ENCODE assay signal across 27 mouse cellular contexts in genomic region chr15:79185213-79185612, GRCm38 (mm10). TPM values are rescaled to one million over a fixed set of nuclear protein-coding genes. Genes with fewer than 3 reads are reported as not detected.
DNase-seq lines count a peak whose midpoint lies in the region; ATAC-seq and TF ChIP-seq lines count a peak whose summit lies in the region.
"Had no signal": no experiment of that assay in that cellular context is flagged by ENCODE, and none has a peak within 500 bp of the region (broad histone marks: within the 10 kb centered on the region; RNA-seq: fewer than 3 reads in every experiment).

No protein-coding gene starts in this region.

- H3K27me3 ChIP-seq in liver, embryonic 15.5 days: no peaks in the 10 kb centered on the region; the same call in 1 of the 2 replicates
- no peaks in the 10 kb centered on the region for H3K27me3 ChIP-seq in liver, embryonic 11.5 days (replicated peaks; ENCODE audit: control insufficient read depth, insufficient read depth, low read length)
- H3K27me3 ChIP-seq in liver, postnatal 0 days (ENCODE audit: insufficient read depth, low read length): no peaks in the 10 kb centered on the region
- H3K27me3 ChIP-seq in thymus, adult 2 months (ENCODE audit: control insufficient read depth, insufficient read depth, low read length): no peaks in the 10 kb centered on the region
- H3K27me3 ChIP-seq: forebrain, embryonic 15.5 days; intestine, embryonic 15.5 days; midbrain, embryonic 13.5 days; neural tube, embryonic 13.5 days; stomach, embryonic 15.5 days had no signal

- peaks cover 3% of the 10 kb centered on the region; the same call in 1 of the 2 replicates for H3K4me1 ChIP-seq in liver, embryonic 15.5 days (replicated peaks)
- no peaks in the 10 kb centered on the region for H3K4me1 ChIP-seq in liver, embryonic 11.5 days (replicated peaks; ENCODE audit: control insufficient read depth, insufficient read depth, low read length)
- H3K4me1 ChIP-seq in liver, postnatal 0 days (ENCODE audit: insufficient read depth): 0 out of 2 replicates have a peak, but pooled peaks cover 2% of the 10 kb centered on the region
- no peaks in the 10 kb centered on the region for H3K4me1 ChIP-seq in thymus, adult 2 months (replicated peaks; ENCODE audit: control insufficient read depth, insufficient read depth, low read length)
- H3K4me1 ChIP-seq: forebrain, embryonic 15.5 days; intestine, embryonic 15.5 days; megakaryocyte, embryonic 14.5 days; midbrain, embryonic 13.5 days; neural tube, embryonic 13.5 days; stomach, embryonic 15.5 days had no signal

- no peaks in the 10 kb centered on the region for H3K9me3 ChIP-seq in liver, embryonic 15.5 days (replicated peaks)
- H3K9me3 ChIP-seq in liver, embryonic 11.5 days (ENCODE audit: control insufficient read depth, low read length): no peaks in the 10 kb centered on the region
- no peaks in the 10 kb centered on the region for H3K9me3 ChIP-seq in liver, postnatal 0 days (ENCODE audit: low read length)
- H3K9me3 ChIP-seq: forebrain, embryonic 15.5 days; intestine, embryonic 15.5 days; midbrain, embryonic 13.5 days; neural tube, embryonic 13.5 days; stomach, embryonic 15.5 days had no signal

- TF ChIP-seq CTCF in liver, postnatal 0 days (IDR thresholded peaks at IDR 0.05; ENCODE audit: low read depth): no peak
- TF ChIP-seq CTCF in thymus, adult 2 months (IDR thresholded peaks at IDR 0.05; ENCODE audit: borderline replicate concordance, control insufficient read depth, extremely low read depth, insufficient read depth, low read length, poor library complexity): no peak

- TF ChIP-seq POLR2A in thymus, adult 2 months (IDR thresholded peaks at IDR 0.05; ENCODE audit: control insufficient read depth, extremely low read depth, insufficient read depth, low read length, poor library complexity): no peak

- ATAC-seq in liver, embryonic 15.5 days (ENCODE audit: insufficient read depth): peak; percentile 57; the same call in 1 of the 2 replicates
- no peak for ATAC-seq in liver, embryonic 11.5 days (replicated peaks; ENCODE audit: low FRiP score)
- peak; percentile 70 for ATAC-seq in liver, postnatal 0 days
- ATAC-seq: forebrain, embryonic 15.5 days; hindbrain, postnatal 0 days; intestine, embryonic 15.5 days; midbrain, embryonic 13.5 days; Patski had no signal

- 67% methylated on average over 10 of the region's 10 CpGs for WGBS in liver, embryonic 15.5 days (ENCODE audit: insufficient replicate concordance)
- 76% methylated on average over 10 of the region's 10 CpGs for WGBS in liver, embryonic 11.5 days
- 63% methylated on average over 10 of the region's 10 CpGs for WGBS in liver, postnatal 0 days (ENCODE audit: insufficient replicate concordance)
- 95% methylated on average over 10 of the region's 10 CpGs for WGBS in thymus, adult 2 months

- no peak overlapping the region for H3K9ac ChIP-seq in liver, embryonic 15.5 days
- H3K9ac ChIP-seq in liver, embryonic 11.5 days (ENCODE audit: low read depth, low read length): no peak overlapping the region
- H3K9ac ChIP-seq in liver, postnatal 0 days (replicated peaks): peak overlapping the region; percentile 26; the same call in 1 of the 2 replicates
- H3K9ac ChIP-seq: forebrain, embryonic 15.5 days; intestine, embryonic 15.5 days; midbrain, embryonic 13.5 days; neural tube, embryonic 13.5 days; stomach, embryonic 15.5 days had no signal

- TF ChIP-seq EP300 in liver, postnatal 0 days (IDR thresholded peaks at IDR 0.05; ENCODE audit: low read depth): no peak

- H3K36me3 ChIP-seq in liver, embryonic 15.5 days (replicated peaks): no peaks in the 10 kb centered on the region
- H3K36me3 ChIP-seq in liver, embryonic 11.5 days (ENCODE audit: control insufficient read depth, insufficient read depth, low read length): no peaks in the 10 kb centered on the region
- no peaks in the 10 kb centered on the region for H3K36me3 ChIP-seq in liver, postnatal 0 days (replicated peaks; ENCODE audit: insufficient read depth, low read length)
- H3K36me3 ChIP-seq in thymus, adult 2 months (ENCODE audit: control insufficient read depth, insufficient read depth, low read length): no peaks in the 10 kb centered on the region
- H3K36me3 ChIP-seq: forebrain, embryonic 15.5 days; intestine, embryonic 15.5 days; midbrain, embryonic 13.5 days; neural tube, embryonic 13.5 days; stomach, embryonic 15.5 days had no signal

- no peak for DNase-seq in liver, embryonic 11.5 days (ENCODE audit: low spot score)
- DNase-seq in NIH3T3 (ENCODE audit: low read depth): peak; percentile 60
- DNase-seq in liver, postnatal 0 days: no peak
- DNase-seq in lung, postnatal 14 days: peak; percentile 29
- DNase-seq in right cerebral cortex, adult 2 months (ENCODE audit: low spot score in 2 of 2): no peak
- DNase-seq in thymus, adult 2 months: no peak
- no peak for DNase-seq in heart, postnatal 10 days
- DNase-seq: adrenal gland, postnatal 25 days; B cell, adult 2 months; cerebellum, adult 18-20 months; cerebellum, postnatal 10 days; gastrocnemius, postnatal 10 days; kidney, adult 2 months; kidney, postnatal 36 days; left cerebral cortex, postnatal 4 days; thymus, postnatal 14 days had no signal

- intact Hi-C loops in heart, postnatal 10 days (cut with DNase I): no loop called here

- no peak overlapping the region for H3K4me2 ChIP-seq in liver, embryonic 15.5 days
- no peak overlapping the region for H3K4me2 ChIP-seq in liver, embryonic 11.5 days
- H3K4me2 ChIP-seq in liver, postnatal 0 days (ENCODE audit: low read depth, low read length): peak overlapping the region; percentile 44
- H3K4me2 ChIP-seq: forebrain, embryonic 15.5 days; intestine, embryonic 15.5 days; midbrain, embryonic 13.5 days; neural tube, embryonic 13.5 days; stomach, embryonic 15.5 days had no signal

- no peak overlapping the region for H3K4me3 ChIP-seq in liver, embryonic 15.5 days (replicated peaks)
- no peak overlapping the region for H3K4me3 ChIP-seq in liver, embryonic 11.5 days (ENCODE audit: low read depth, low read length)
- no peak overlapping the region for H3K4me3 ChIP-seq in liver, postnatal 0 days (ENCODE audit: low read depth, low read length)
- no peak overlapping the region for H3K4me3 ChIP-seq in thymus, adult 2 months (ENCODE audit: control insufficient read depth, insufficient read depth, low read length)
- H3K4me3 ChIP-seq: forebrain, embryonic 15.5 days; intestine, embryonic 15.5 days; layer of hippocampus, adult 2 months; megakaryocyte, embryonic 14.5 days; midbrain, embryonic 13.5 days; neural tube, embryonic 13.5 days; stomach, embryonic 15.5 days had no signal

- peak overlapping the region; percentile 64 for H3K27ac ChIP-seq in liver, embryonic 15.5 days (replicated peaks)
- no peak overlapping the region for H3K27ac ChIP-seq in liver, embryonic 11.5 days (ENCODE audit: low read depth, low read length)
- H3K27ac ChIP-seq in liver, postnatal 0 days (ENCODE audit: low read depth): peak overlapping the region; percentile 77
- no peak overlapping the region for H3K27ac ChIP-seq in thymus, adult 2 months (ENCODE audit: control insufficient read depth, insufficient read depth, low read length)
- H3K27ac ChIP-seq: forebrain, embryonic 15.5 days; hindbrain, postnatal 0 days; intestine, embryonic 15.5 days; layer of hippocampus, adult 2 months; midbrain, embryonic 13.5 days; neural tube, embryonic 13.5 days; stomach, embryonic 15.5 days had no signal

RNA-seq across cellular contexts. Expression of gene Sox10, which starts 20.2 kb away (rescaled TPM):
- 0.09 and 0.12 TPM in 2 replicates for polyA plus RNA-seq in liver, embryonic 15.5 days (2015; fragmentation: Nextera tagmentation; extraction: Ambion mirVana)
- polyA plus RNA-seq in liver, embryonic 11.5 days (2014; fragmentation: Nextera tagmentation; extraction: Ambion mirVana): 0.81 and 0.84 TPM in 2 replicates
- 0.07 and 0.08 TPM in 2 replicates for polyA plus RNA-seq in liver, postnatal 0 days (2015; fragmentation: Nextera tagmentation; extraction: Ambion mirVana)
- polyA plus RNA-seq in thymus, adult 2 months (2012; rRNA removed): 0.87 and 0.88 TPM in 2 replicates
- 1 to 10 TPM; 1.6 to 2.4 TPM for total RNA-seq in heart, postnatal 10 days (2021)
- total RNA-seq: granulocyte monocyte progenitor cell, adult 5-6 weeks had no signal
- polyA plus RNA-seq: Patski had no signal

RNA-seq across cellular contexts. Expression of gene Pick1, which starts 43.8 kb away (rescaled TPM):
- 12.2 and 13.1 TPM in 2 replicates for polyA plus RNA-seq in liver, embryonic 15.5 days (2015; fragmentation: Nextera tagmentation; extraction: Ambion mirVana)
- polyA plus RNA-seq in liver, embryonic 11.5 days (2014; fragmentation: Nextera tagmentation; extraction: Ambion mirVana): 13.5 and 18.0 TPM in 2 replicates
- 11.5 and 12.2 TPM in 2 replicates for polyA plus RNA-seq in liver, postnatal 0 days (2015; fragmentation: Nextera tagmentation; extraction: Ambion mirVana)
- 27.1 and 27.7 TPM in 2 replicates for polyA plus RNA-seq in thymus, adult 2 months (2012; rRNA removed)
- total RNA-seq in heart, postnatal 10 days (2021): 10 to 100 TPM; 25.1 to 25.8 TPM

RNA-seq across cellular contexts. Expression of gene Gm49486, which starts 44.0 kb away (rescaled TPM):
- not detected in 2 replicates for polyA plus RNA-seq in liver, embryonic 15.5 days (2015; fragmentation: Nextera tagmentation; extraction: Ambion mirVana)
- 0.10 TPM in 1 of 2 replicates, not detected in the other for polyA plus RNA-seq in liver, embryonic 11.5 days (2014; fragmentation: Nextera tagmentation; extraction: Ambion mirVana)
- 0.08 TPM in 2 replicates for polyA plus RNA-seq in liver, postnatal 0 days (2015; fragmentation: Nextera tagmentation; extraction: Ambion mirVana)
- 0.11 and 0.24 TPM in 2 replicates for polyA plus RNA-seq in thymus, adult 2 months (2012; rRNA removed)
- 1 to 10 TPM; 1.0 to 1.1 TPM for total RNA-seq in heart, postnatal 10 days (2021)
- total RNA-seq: adrenal gland, postnatal 25 days had no signal

RNA-seq across cellular contexts. Expression of gene 1700088E04Rik, which starts 44.2 kb away (rescaled TPM):
- polyA plus RNA-seq in liver, embryonic 15.5 days (2015; fragmentation: Nextera tagmentation; extraction: Ambion mirVana): 0.47 and 0.69 TPM in 2 replicates
- 1.8 and 2.2 TPM in 2 replicates for polyA plus RNA-seq in liver, embryonic 11.5 days (2014; fragmentation: Nextera tagmentation; extraction: Ambion mirVana)
- 0.72 and 1.2 TPM in 2 replicates for polyA plus RNA-seq in liver, postnatal 0 days (2015; fragmentation: Nextera tagmentation; extraction: Ambion mirVana)
- polyA plus RNA-seq in thymus, adult 2 months (2012; rRNA removed): 1.3 and 1.8 TPM in 2 replicates
- total RNA-seq in heart, postnatal 10 days (2021): 1 to 10 TPM; 1.8 to 2.3 TPM
- total RNA-seq: granulocyte monocyte progenitor cell, adult 5-6 weeks had no signal

RNA-seq across cellular contexts. Expression of gene Polr2f, which starts 44.4 kb away (rescaled TPM):
- polyA plus RNA-seq in liver, embryonic 15.5 days (2015; fragmentation: Nextera tagmentation; extraction: Ambion mirVana): 118 and 125 TPM in 2 replicates
- polyA plus RNA-seq in liver, embryonic 11.5 days (2014; fragmentation: Nextera tagmentation; extraction: Ambion mirVana): 432 and 463 TPM in 2 replicates
- polyA plus RNA-seq in liver, postnatal 0 days (2015; fragmentation: Nextera tagmentation; extraction: Ambion mirVana): 129 and 130 TPM in 2 replicates
- 37.3 and 38.0 TPM in 2 replicates for polyA plus RNA-seq in thymus, adult 2 months (2012; rRNA removed)
- 100 to 1,000 TPM; 118 to 130 TPM for total RNA-seq in heart, postnatal 10 days (2021)

Comparison
In these comparisons a context has a peak if more than half of its experiments do, and no peak if none do; other contexts are left out.
1. H3K27ac ChIP-seq: peak in liver, embryonic 15.5 days (single experiment) and liver, postnatal 0 days (single experiment); none in liver, embryonic 11.5 days (single experiment) and thymus, adult 2 months (single experiment).
2. DNase-seq: peak in NIH3T3 (single experiment) and lung, postnatal 14 days (single experiment); none in liver, embryonic 11.5 days (single experiment), liver, postnatal 0 days (single experiment), right cerebral cortex, adult 2 months (0 of 2), thymus, adult 2 months (single experiment) and heart, postnatal 10 days (0 of 2).